Mouse (Mus musculus) heart, adult 9 months (tissue): ENCODE data around the gene A430078G23Rik.
A peak's percentile ranks its signal among the peaks of the same experiment; 100 is the strongest.
"Not testable (repeated sequence)": the region's sequence is repeated elsewhere in the genome, so short reads cannot be mapped to it uniquely, and the experiment has no call there.

ENCODE experiments used
- DNase-seq, 2 experiments: peaks; one replicate each; pipeline ENCODE4 v3.0.0; 2022; ENCODE audit warnings: low spot score in 2 of 2

Gene A430078G23Rik

GRCm38 (mm10) chr8:3353189-3353810 is at the start of gene A430078G23Rik:
Gene A430078G23Rik (plus strand): TSS chr8:3353415.
- DNase-seq, result peak; percentile 6 to 32

GRCm38 (mm10) chr8:3308205-3308800 is 44.9 kb upstream of the A430078G23Rik start:
- peak in 1 of 2 experiments; percentile 19 for DNase-seq

- DNase-seq, result no peak
Observed at GRCm38 (mm10) chr8:3309636-3310035, 43.6 kb upstream of the A430078G23Rik start.

- DNase-seq, result no peak
Observed at GRCm38 (mm10) chr8:3311482-3311881, 41.7 kb upstream of the A430078G23Rik start.

GRCm38 (mm10) chr8:3313417-3313816 is 39.8 kb upstream of the A430078G23Rik start:
- not testable (repeated sequence) for DNase-seq

GRCm38 (mm10) chr8:3313843-3314242 is 39.4 kb upstream of the A430078G23Rik start:
- DNase-seq, result peak in 1 of 2 experiments; percentile 38

GRCm38 (mm10) chr8:3314345-3314744 is 38.9 kb upstream of the A430078G23Rik start:
- no peak for DNase-seq

- DNase-seq, result no peak
Observed at GRCm38 (mm10) chr8:3316585-3316984, 36.6 kb upstream of the A430078G23Rik start.

- DNase-seq, result not testable (repeated sequence)
Observed at GRCm38 (mm10) chr8:3319267-3319666, 33.9 kb upstream of the A430078G23Rik start.

GRCm38 (mm10) chr8:3324253-3324652 is 29.0 kb upstream of the A430078G23Rik start:
- DNase-seq, result no peak

GRCm38 (mm10) chr8:3327056-3327455 is 26.2 kb upstream of the A430078G23Rik start:
- DNase-seq, result no peak

GRCm38 (mm10) chr8:3327538-3328245 is 25.5 kb upstream of the A430078G23Rik start:
- no peak for DNase-seq

- peak in 1 of 2 experiments; percentile 35 for DNase-seq
Observed at GRCm38 (mm10) chr8:3330662-3331061, 22.6 kb upstream of the A430078G23Rik start.

GRCm38 (mm10) chr8:3331692-3332091 is 21.5 kb upstream of the A430078G23Rik start:
- no peak for DNase-seq

GRCm38 (mm10) chr8:3335881-3336280 is 17.3 kb upstream of the A430078G23Rik start:
- no peak for DNase-seq

GRCm38 (mm10) chr8:3336658-3337524 is 16.3 kb upstream of the A430078G23Rik start:
- peak in 1 of 2 experiments; percentile 24 for DNase-seq

- not testable (repeated sequence) for DNase-seq
Observed at GRCm38 (mm10) chr8:3337525-3337824, 15.7 kb upstream of the A430078G23Rik start.

GRCm38 (mm10) chr8:3337971-3338370 is 15.2 kb upstream of the A430078G23Rik start:
- DNase-seq, result no peak

- not testable (repeated sequence) for DNase-seq
Observed at GRCm38 (mm10) chr8:3340711-3341110, 12.5 kb upstream of the A430078G23Rik start.

GRCm38 (mm10) chr8:3345337-3345736 is 7.9 kb upstream of the A430078G23Rik start:
- no peak for DNase-seq

GRCm38 (mm10) chr8:3346691-3347413 is 6.4 kb upstream of the A430078G23Rik start:
- no peak for DNase-seq
